Mouse (Mus musculus): ENCODE measurements at regions not wholly inside any gene's neighbourhood (a gene's known extent, or its start where the extent isn't known, plus 50 kb on each side); places are given as distances from the start of the nearest gene placed in this dataset.

GRCm38 (mm10) chr14:110685247-110685646 is 69.7 kb downstream of the Slitrk6 start:
- H3K36me3 ChIP-seq: no peaks in the 10 kb centered on the region
- 94% methylated on average over 1 of the region's 1 CpGs for WGBS
- no peak for DNase-seq (ENCODE audit: low spot score)
- H3K9me3 ChIP-seq: no peaks in the 10 kb centered on the region
- H3K27ac ChIP-seq: no peak overlapping the region
- H3K4me1 ChIP-seq (replicated peaks): no peaks in the 10 kb centered on the region
- H3K4me3 ChIP-seq: no peak overlapping the region
- no peaks in the 10 kb centered on the region for H3K27me3 ChIP-seq (ENCODE audit: insufficient read depth, poor library complexity, severe bottlenecking)

- Histone ChIP-seq H3K4me3 (no peak overlapping the region), H3K36me3 (no peaks in the 10 kb centered on the region), H3K27me3 (ENCODE audit: insufficient read depth, poor library complexity, severe bottlenecking) (no peaks in the 10 kb centered on the region), H3K4me1 (replicated peaks) (no peaks in the 10 kb centered on the region), H3K9me3 (no peaks in the 10 kb centered on the region), H3K27ac (no peak overlapping the region)
- 91% methylated on average over 1 of the region's 1 CpGs for WGBS
- no peak for DNase-seq (ENCODE audit: low spot score)
Measured at GRCm38 (mm10) chr14:110679741-110680140, 75.2 kb downstream of the Slitrk6 start.

- DNase-seq (ENCODE audit: low spot score): no peak
- WGBS: 64% methylated on average over 1 of the region's 1 CpGs
Measured at GRCm38 (mm10) chr14:110665712-110666111, 89.2 kb downstream of the Slitrk6 start.

GRCm38 (mm10) chr14:110663231-110663630 is 91.7 kb downstream of the Slitrk6 start:
- no peaks in the 10 kb centered on the region for H3K9me3 ChIP-seq
- 81% methylated on average over 2 of the region's 2 CpGs for WGBS
- no peak for DNase-seq (ENCODE audit: low spot score)
- H3K4me1 ChIP-seq (replicated peaks): no peaks in the 10 kb centered on the region
- H3K4me3 ChIP-seq: no peak overlapping the region
- H3K27me3 ChIP-seq (ENCODE audit: insufficient read depth, poor library complexity, severe bottlenecking): no peaks in the 10 kb centered on the region
- no peaks in the 10 kb centered on the region for H3K36me3 ChIP-seq
- no peak overlapping the region for H3K27ac ChIP-seq

More at GRCm38 (mm10) chr14:110665712-110666111, 89.2 kb downstream of the Slitrk6 start:
- Histone ChIP-seq H3K36me3 (no peaks in the 10 kb centered on the region), H3K9me3 (no peaks in the 10 kb centered on the region), H3K4me3 (no peak overlapping the region), H3K4me1 (replicated peaks) (no peaks in the 10 kb centered on the region), H3K27me3 (ENCODE audit: insufficient read depth, poor library complexity, severe bottlenecking) (no peaks in the 10 kb centered on the region), H3K27ac (no peak overlapping the region)

- 76% methylated on average over 3 of the region's 3 CpGs for WGBS
Measured at GRCm38 (mm10) chr14:110634147-110634546, 120.8 kb downstream of the Slitrk6 start.

GRCm38 (mm10) chr14:110623716-110624115 is 131.2 kb downstream of the Slitrk6 start:
- no peak for DNase-seq (ENCODE audit: low spot score)
- Histone ChIP-seq H3K36me3 (no peaks in the 10 kb centered on the region), H3K27me3 (ENCODE audit: insufficient read depth, poor library complexity, severe bottlenecking) (no peaks in the 10 kb centered on the region), H3K27ac (no peak overlapping the region), H3K4me1 (replicated peaks) (no peaks in the 10 kb centered on the region), H3K4me3 (no peak overlapping the region), H3K9me3 (no peaks in the 10 kb centered on the region)
- 66% methylated on average over 2 of the region's 2 CpGs for WGBS

More at GRCm38 (mm10) chr14:110634147-110634546, 120.8 kb downstream of the Slitrk6 start:
- no peaks in the 10 kb centered on the region for H3K9me3 ChIP-seq
- no peak overlapping the region for H3K4me3 ChIP-seq
- no peaks in the 10 kb centered on the region for H3K27me3 ChIP-seq (ENCODE audit: insufficient read depth, poor library complexity, severe bottlenecking)
- no peaks in the 10 kb centered on the region for H3K4me1 ChIP-seq (replicated peaks)
- no peak overlapping the region for H3K27ac ChIP-seq
- no peak for DNase-seq (ENCODE audit: low spot score)
- no peaks in the 10 kb centered on the region for H3K36me3 ChIP-seq

- Histone ChIP-seq H3K27ac (no peak overlapping the region), H3K36me3 (no peaks in the 10 kb centered on the region), H3K27me3 (ENCODE audit: insufficient read depth, poor library complexity, severe bottlenecking) (no peaks in the 10 kb centered on the region), H3K4me1 (replicated peaks) (no peaks in the 10 kb centered on the region), H3K9me3 (no peaks in the 10 kb centered on the region), H3K4me3 (no peak overlapping the region)
- no peak for DNase-seq (ENCODE audit: low spot score)
- 75% methylated on average over 3 of the region's 3 CpGs for WGBS
Measured at GRCm38 (mm10) chr14:110618496-110618920, 136.4 kb downstream of the Slitrk6 start.

GRCm38 (mm10) chr14:110616447-110616846 is 138.5 kb downstream of the Slitrk6 start:
- no peak overlapping the region for H3K4me3 ChIP-seq
- WGBS: 75% methylated on average over 1 of the region's 1 CpGs

GRCm38 (mm10) chr14:110580311-110580710 is 174.6 kb downstream of the Slitrk6 start:
- Histone ChIP-seq H3K9me3 (no peaks in the 10 kb centered on the region), H3K27ac (no peak overlapping the region), H3K4me1 (replicated peaks) (no peaks in the 10 kb centered on the region), H3K27me3 (ENCODE audit: insufficient read depth, poor library complexity, severe bottlenecking) (no peaks in the 10 kb centered on the region), H3K4me3 (no peak overlapping the region), H3K36me3 (no peaks in the 10 kb centered on the region)
- WGBS: 88% methylated on average over 3 of the region's 3 CpGs
- no peak for DNase-seq (ENCODE audit: low spot score)

More at GRCm38 (mm10) chr14:110616447-110616846, 138.5 kb downstream of the Slitrk6 start:
- H3K4me1 ChIP-seq (replicated peaks): no peaks in the 10 kb centered on the region
- no peak for DNase-seq (ENCODE audit: low spot score)
- no peaks in the 10 kb centered on the region for H3K27me3 ChIP-seq (ENCODE audit: insufficient read depth, poor library complexity, severe bottlenecking)
- no peaks in the 10 kb centered on the region for H3K9me3 ChIP-seq
- no peak overlapping the region for H3K27ac ChIP-seq
- H3K36me3 ChIP-seq: no peaks in the 10 kb centered on the region

- 96% methylated on average over 2 of the region's 2 CpGs for WGBS
- no peaks in the 10 kb centered on the region for H3K27me3 ChIP-seq (ENCODE audit: insufficient read depth, poor library complexity, severe bottlenecking)
- H3K27ac ChIP-seq: no peak overlapping the region
- H3K4me3 ChIP-seq: no peak overlapping the region
- H3K36me3 ChIP-seq: no peaks in the 10 kb centered on the region
- no peak for DNase-seq (ENCODE audit: low spot score)
- no peaks in the 10 kb centered on the region for H3K9me3 ChIP-seq
- no peaks in the 10 kb centered on the region for H3K4me1 ChIP-seq (replicated peaks)
Measured at GRCm38 (mm10) chr14:110570717-110571116, 184.2 kb downstream of the Slitrk6 start.

GRCm38 (mm10) chr14:110565783-110566445 is 189.0 kb downstream of the Slitrk6 start:
- Histone ChIP-seq H3K36me3 (no peaks in the 10 kb centered on the region), H3K9me3 (no peaks in the 10 kb centered on the region), H3K4me1 (replicated peaks) (no peaks in the 10 kb centered on the region), H3K27me3 (ENCODE audit: insufficient read depth, poor library complexity, severe bottlenecking) (no peaks in the 10 kb centered on the region), H3K27ac (no peak overlapping the region), H3K4me3 (no peak overlapping the region)
- WGBS: 83% methylated on average over 7 of the region's 7 CpGs
- DNase-seq (ENCODE audit: low spot score): no peak

GRCm38 (mm10) chr14:110564621-110565020 is 190.3 kb downstream of the Slitrk6 start:
- DNase-seq (ENCODE audit: low spot score): no peak
- 85% methylated on average over 2 of the region's 2 CpGs for WGBS
- Histone ChIP-seq H3K9me3 (no peaks in the 10 kb centered on the region), H3K27me3 (ENCODE audit: insufficient read depth, poor library complexity, severe bottlenecking) (no peaks in the 10 kb centered on the region), H3K36me3 (no peaks in the 10 kb centered on the region), H3K4me3 (no peak overlapping the region), H3K27ac (no peak overlapping the region), H3K4me1 (replicated peaks) (no peaks in the 10 kb centered on the region)

GRCm38 (mm10) chr14:110545265-110545664 is 209.7 kb downstream of the Slitrk6 start:
- Histone ChIP-seq H3K4me1 (replicated peaks) (no peaks in the 10 kb centered on the region), H3K27ac (no peak overlapping the region), H3K36me3 (no peaks in the 10 kb centered on the region), H3K4me3 (no peak overlapping the region), H3K9me3 (no peaks in the 10 kb centered on the region), H3K27me3 (ENCODE audit: insufficient read depth, poor library complexity, severe bottlenecking) (no peaks in the 10 kb centered on the region)
- 80% methylated on average over 7 of the region's 7 CpGs for WGBS
- DNase-seq (ENCODE audit: low spot score): no peak

All from hindbrain, embryonic 10.5 days (tissue).